Mouse (Mus musculus): ENCODE results near the gene Lce1f. TPM values are rescaled to one million over a fixed set of nuclear protein-coding genes. Genes with fewer than 3 reads are reported as not detected.
"Not testable (repeated sequence)": the region's sequence is repeated elsewhere in the genome, so short reads cannot be mapped to it uniquely, and the experiment has no call there.

Gene Lce1f
- not detected in 2 replicates for polyA plus RNA-seq (2015; fragmentation: Nextera tagmentation; extraction: Ambion mirVana)

GRCm38 (mm10) chr3:92720250-92720649, at the start of gene Lce1f:
TSS of gene Lce1f (minus strand) at chr3:92720350.
- no peaks in the 10 kb centered on the region for H3K36me3 ChIP-seq
- H3K4me1 ChIP-seq: no peaks in the 10 kb centered on the region
- WGBS: 62% methylated on average over 3 of the region's 3 CpGs
- ATAC-seq (ENCODE audit: borderline replicate concordance, extremely low read depth, low FRiP score, low TSS enrichment): no peak
- H3K4me3 ChIP-seq: no peak within 1 kb of the TSS
- H3K9me3 ChIP-seq: no peaks in the 10 kb centered on the region
- H3K27me3 ChIP-seq: no peaks in the 10 kb centered on the region
- no peak within 1 kb of the TSS for H3K27ac ChIP-seq
- H3K9ac ChIP-seq: no peak within 1 kb of the TSS
- no peak within 1 kb of the TSS for H3K4me2 ChIP-seq

GRCm38 (mm10) chr3:92764965-92765364, 44.8 kb upstream of the Lce1f start, which contains the start of gene Lce1h:
TSS of gene Lce1h (minus strand) at chr3:92765065.
- Histone ChIP-seq H3K27me3 (no peaks in the 10 kb centered on the region), H3K4me2 (no peak within 1 kb of the TSS), H3K9me3 (no peaks in the 10 kb centered on the region), H3K9ac (no peak within 1 kb of the TSS), H3K4me3 (no peak within 1 kb of the TSS), H3K36me3 (no peaks in the 10 kb centered on the region), H3K4me1 (no peaks in the 10 kb centered on the region), H3K27ac (no peak within 1 kb of the TSS)
- ATAC-seq (ENCODE audit: borderline replicate concordance, extremely low read depth, low FRiP score, low TSS enrichment): no peak
- WGBS: 88% methylated on average over 1 of the region's 1 CpGs

GRCm38 (mm10) chr3:92753197-92753596, 33.0 kb upstream of the Lce1f start:
- H3K9ac ChIP-seq: no peak overlapping the region
- H3K4me3 ChIP-seq: no peak overlapping the region
- ATAC-seq (ENCODE audit: borderline replicate concordance, extremely low read depth, low FRiP score, low TSS enrichment): no peak
- H3K27ac ChIP-seq: no peak overlapping the region
- no peak overlapping the region for H3K4me2 ChIP-seq
- H3K4me1 ChIP-seq: no peaks in the 10 kb centered on the region
- no peaks in the 10 kb centered on the region for H3K27me3 ChIP-seq
- H3K9me3 ChIP-seq: no peaks in the 10 kb centered on the region
- WGBS: 29% methylated on average over 3 of the region's 3 CpGs
- no peaks in the 10 kb centered on the region for H3K36me3 ChIP-seq

GRCm38 (mm10) chr3:92752238-92752637, 32.1 kb upstream of the Lce1f start, which contains the start of gene Lce1g:
TSS of gene Lce1g (minus strand) at chr3:92752338.
- Histone ChIP-seq H3K9me3 (no peaks in the 10 kb centered on the region), H3K4me1 (no peaks in the 10 kb centered on the region), H3K9ac (no peak within 1 kb of the TSS), H3K27me3 (no peaks in the 10 kb centered on the region), H3K4me3 (no peak within 1 kb of the TSS), H3K27ac (no peak within 1 kb of the TSS), H3K4me2 (no peak within 1 kb of the TSS), H3K36me3 (no peaks in the 10 kb centered on the region)
- WGBS: 83% methylated on average over 1 of the region's 1 CpGs
- ATAC-seq (ENCODE audit: borderline replicate concordance, extremely low read depth, low FRiP score, low TSS enrichment): no peak

GRCm38 (mm10) chr3:92738996-92739395, 18.8 kb upstream of the Lce1f start, which contains the start of gene Gm38119:
TSS of gene Gm38119 (minus strand) at chr3:92739096.
- H3K9ac ChIP-seq: no peak within 1 kb of the TSS
- no peak within 1 kb of the TSS for H3K4me3 ChIP-seq
- no peak for ATAC-seq (ENCODE audit: borderline replicate concordance, extremely low read depth, low FRiP score, low TSS enrichment)

GRCm38 (mm10) chr3:92722631-92723030, 2.5 kb upstream of the Lce1f start:
- H3K4me3 ChIP-seq: no peak overlapping the region
- 72% methylated on average over 5 of the region's 5 CpGs for WGBS

More at GRCm38 (mm10) chr3:92738996-92739395, 18.8 kb upstream of the Lce1f start, which contains the start of gene Gm38119:
- no peaks in the 10 kb centered on the region for H3K9me3 ChIP-seq
- no peaks in the 10 kb centered on the region for H3K36me3 ChIP-seq
- no peaks in the 10 kb centered on the region for H3K4me1 ChIP-seq
- H3K27me3 ChIP-seq: no peaks in the 10 kb centered on the region
- 55% methylated on average over 1 of the region's 1 CpGs for WGBS
- no peak within 1 kb of the TSS for H3K27ac ChIP-seq
- H3K4me2 ChIP-seq: no peak within 1 kb of the TSS

GRCm38 (mm10) chr3:92715122-92715521, 5.0 kb downstream of the Lce1f start:
- Histone ChIP-seq H3K9me3 (no peaks in the 10 kb centered on the region), H3K36me3 (no peaks in the 10 kb centered on the region), H3K4me3 (no peak overlapping the region), H3K27me3 (no peaks in the 10 kb centered on the region), H3K4me1 (no peaks in the 10 kb centered on the region), H3K27ac (no peak overlapping the region), H3K4me2 (no peak overlapping the region), H3K9ac (no peak overlapping the region)
- ATAC-seq (ENCODE audit: borderline replicate concordance, extremely low read depth, low FRiP score, low TSS enrichment): no peak

More at GRCm38 (mm10) chr3:92722631-92723030, 2.5 kb upstream of the Lce1f start:
- Histone ChIP-seq H3K27ac (no peak overlapping the region), H3K36me3 (no peaks in the 10 kb centered on the region), H3K4me2 (no peak overlapping the region), H3K9me3 (no peaks in the 10 kb centered on the region), H3K9ac (no peak overlapping the region), H3K4me1 (no peaks in the 10 kb centered on the region), H3K27me3 (no peaks in the 10 kb centered on the region)
- ATAC-seq (ENCODE audit: borderline replicate concordance, extremely low read depth, low FRiP score, low TSS enrichment): no peak

- no peaks in the 10 kb centered on the region for H3K27me3 ChIP-seq
- no peaks in the 10 kb centered on the region for H3K9me3 ChIP-seq
- H3K4me3 ChIP-seq: no peak within 1 kb of the TSS
- no peaks in the 10 kb centered on the region for H3K4me1 ChIP-seq
- no peak within 1 kb of the TSS for H3K4me2 ChIP-seq
- no peak for ATAC-seq (ENCODE audit: borderline replicate concordance, extremely low read depth, low FRiP score, low TSS enrichment)
- no peak within 1 kb of the TSS for H3K27ac ChIP-seq
- WGBS: 74% methylated on average over 2 of the region's 2 CpGs
- H3K9ac ChIP-seq: no peak within 1 kb of the TSS
- H3K36me3 ChIP-seq: no peaks in the 10 kb centered on the region
Observed at GRCm38 (mm10) chr3:92708974-92709373, 11.2 kb downstream of the Lce1f start, which contains the start of gene Lce1e. TSS of gene Lce1e (minus strand) at chr3:92709074.

GRCm38 (mm10) chr3:92694613-92695012, 25.5 kb downstream of the Lce1f start:
- Histone ChIP-seq H3K4me3 (no peak overlapping the region), H3K27me3 (no peaks in the 10 kb centered on the region), H3K9ac (no peak overlapping the region), H3K4me1 (no peaks in the 10 kb centered on the region), H3K36me3 (no peaks in the 10 kb centered on the region), H3K27ac (no peak overlapping the region), H3K4me2 (no peak overlapping the region), H3K9me3 (no peaks in the 10 kb centered on the region)
- no peak for ATAC-seq (ENCODE audit: borderline replicate concordance, extremely low read depth, low FRiP score, low TSS enrichment)
- 9% methylated on average over 1 of the region's 1 CpGs for WGBS

- H3K4me3 ChIP-seq: no peak overlapping the region
- no peak overlapping the region for H3K27ac ChIP-seq
- H3K4me1 ChIP-seq: no peaks in the 10 kb centered on the region
- no peak overlapping the region for H3K9ac ChIP-seq
- H3K9me3 ChIP-seq: no peaks in the 10 kb centered on the region
- H3K4me2 ChIP-seq: no peak overlapping the region
- H3K27me3 ChIP-seq: no peaks in the 10 kb centered on the region
- no peaks in the 10 kb centered on the region for H3K36me3 ChIP-seq
- ATAC-seq (ENCODE audit: borderline replicate concordance, extremely low read depth, low FRiP score, low TSS enrichment): no peak
Observed at GRCm38 (mm10) chr3:92691688-92692087, 28.5 kb downstream of the Lce1f start.

- H3K4me2 ChIP-seq, H3K4me1 ChIP-seq: not testable (repeated sequence)
Observed at GRCm38 (mm10) chr3:92689154-92689553, 31.0 kb downstream of the Lce1f start.

GRCm38 (mm10) chr3:92687110-92687509, 33.0 kb downstream of the Lce1f start, which contains the start of gene Lce1d:
TSS of gene Lce1d (minus strand) at chr3:92687210.
- H3K27me3 ChIP-seq: no peaks in the 10 kb centered on the region
- no peaks in the 10 kb centered on the region for H3K36me3 ChIP-seq
- no peak within 1 kb of the TSS for H3K9ac ChIP-seq
- 47% methylated on average over 2 of the region's 2 CpGs for WGBS
- ATAC-seq (ENCODE audit: borderline replicate concordance, extremely low read depth, low FRiP score, low TSS enrichment): no peak
- H3K27ac ChIP-seq: no peak within 1 kb of the TSS
- H3K4me1 ChIP-seq: no peaks in the 10 kb centered on the region
- no peak within 1 kb of the TSS for H3K4me3 ChIP-seq
- H3K9me3 ChIP-seq: no peaks in the 10 kb centered on the region
- no peak within 1 kb of the TSS for H3K4me2 ChIP-seq

More at GRCm38 (mm10) chr3:92689154-92689553, 31.0 kb downstream of the Lce1f start:
- not testable (repeated sequence) for H3K27ac ChIP-seq; H3K9ac ChIP-seq; H3K9me3 ChIP-seq; H3K4me3 ChIP-seq; ATAC-seq (ENCODE audit: borderline replicate concordance, extremely low read depth, low FRiP score, low TSS enrichment); H3K27me3 ChIP-seq; H3K36me3 ChIP-seq
- 64% methylated on average over 16 of the region's 16 CpGs for WGBS

GRCm38 (mm10) chr3:92678947-92679346, 41.2 kb downstream of the Lce1f start, which contains the start of gene Lce1c:
TSS of gene Lce1c (plus strand) at chr3:92679247.
- H3K4me2 ChIP-seq: no peak within 1 kb of the TSS
- no peaks in the 10 kb centered on the region for H3K4me1 ChIP-seq
- H3K9ac ChIP-seq: no peak within 1 kb of the TSS
- H3K9me3 ChIP-seq: no peaks in the 10 kb centered on the region
- no peaks in the 10 kb centered on the region for H3K27me3 ChIP-seq
- WGBS: 83% methylated on average over 4 of the region's 4 CpGs
- no peak for ATAC-seq (ENCODE audit: borderline replicate concordance, extremely low read depth, low FRiP score, low TSS enrichment)
- H3K36me3 ChIP-seq: no peaks in the 10 kb centered on the region
- no peak within 1 kb of the TSS for H3K4me3 ChIP-seq
- H3K27ac ChIP-seq: no peak within 1 kb of the TSS

All from lung, embryonic 15.5 days (tissue).